Mouse (Mus musculus): ENCODE measurements around the gene Bag6.

The Bag6 gene

GRCm38 (mm10) chr17:35147922-35148639 lies 13.1 kb downstream of the Bag6 start:
- no peak for DNase-seq

DNA sequence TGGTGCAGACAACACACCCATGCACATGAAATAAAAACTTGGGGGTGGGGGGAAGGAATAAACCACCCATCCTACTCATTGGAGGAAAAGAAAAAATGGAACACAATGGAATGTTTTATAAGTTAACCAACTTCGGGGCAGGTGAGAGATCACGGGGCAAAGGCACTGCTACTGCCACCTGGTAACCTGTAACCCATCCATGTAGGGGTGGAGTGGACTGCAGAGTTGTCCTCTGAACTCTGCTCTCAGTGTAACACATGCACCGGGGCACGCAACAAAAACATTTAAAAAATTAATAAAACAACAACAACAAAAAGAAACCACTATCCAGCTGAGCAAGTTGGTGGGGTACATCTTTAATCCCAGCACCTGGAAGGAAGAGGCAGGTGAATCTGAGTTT lies 17.1 kb downstream of the Bag6 start:
- no peak for DNase-seq

- DNase-seq = no peak
Observed at GRCm38 (mm10) chr17:35153077-35153476, 18.1 kb downstream of the Bag6 start.

- no peak for DNase-seq
Observed at GRCm38 (mm10) chr17:35153931-35154330, 19.0 kb downstream of the Bag6 start.

- DNase-seq = no peak
Observed at GRCm38 (mm10) chr17:35154616-35155015, 19.6 kb downstream of the Bag6 start.

DNA sequence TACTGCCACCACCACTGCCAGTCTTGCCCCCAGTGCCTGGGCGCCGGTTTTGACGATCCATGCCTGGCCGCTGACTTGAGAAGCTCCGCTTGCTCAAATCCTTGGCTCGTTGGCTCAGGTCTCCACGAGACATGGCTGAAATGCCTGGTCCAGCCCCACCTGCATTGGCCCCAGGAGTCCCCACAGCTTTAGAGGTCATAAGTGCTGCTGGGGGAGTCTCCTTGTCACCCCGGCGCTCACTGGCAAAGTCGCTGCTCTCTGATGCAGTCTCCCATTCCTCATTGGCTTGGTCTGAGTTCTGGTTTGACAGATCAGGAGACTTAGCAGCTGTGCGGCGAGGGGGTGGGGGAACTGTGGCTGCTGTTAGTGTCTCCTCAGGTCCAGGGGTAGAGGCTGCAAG lies 20.5 kb downstream of the Bag6 start:
- no peak for DNase-seq

DNA sequence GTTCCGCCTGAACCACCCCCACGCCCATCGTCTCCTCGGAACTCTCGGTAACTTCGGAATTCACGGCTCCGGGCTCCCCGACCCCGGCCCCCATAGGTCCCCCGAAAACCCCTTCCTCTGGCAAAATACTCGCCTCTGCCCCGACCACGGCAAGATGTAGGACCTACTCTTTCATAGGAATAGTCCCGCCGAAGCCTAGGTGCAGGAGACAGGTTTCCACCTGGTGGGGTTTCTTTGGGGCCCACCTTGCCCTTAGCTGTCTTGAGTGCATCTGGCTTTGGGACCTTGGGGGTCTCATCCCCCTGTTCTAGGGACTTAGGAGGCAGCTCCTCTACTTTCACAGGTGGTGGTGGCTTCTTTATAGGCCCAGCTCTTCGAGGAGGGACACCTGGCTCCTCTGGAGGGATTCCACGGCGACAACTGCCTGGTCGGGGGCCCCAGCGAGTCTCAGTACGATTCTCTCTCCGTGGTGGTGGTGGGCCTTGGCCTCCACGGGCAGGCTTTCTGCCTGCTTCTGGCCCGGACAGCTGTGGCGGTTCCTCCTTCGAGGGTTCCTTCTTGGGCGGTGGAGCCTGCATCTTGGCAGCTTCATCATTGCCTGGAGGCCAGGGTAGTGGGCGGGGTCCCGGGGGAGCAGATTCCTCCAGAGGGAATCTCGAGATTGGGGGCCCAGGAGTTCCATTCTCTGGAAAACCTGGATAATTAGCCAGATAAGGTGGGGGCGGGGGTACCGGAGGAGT lies 21.7 kb downstream of the Bag6 start:
- DNase-seq = no peak

DNA sequence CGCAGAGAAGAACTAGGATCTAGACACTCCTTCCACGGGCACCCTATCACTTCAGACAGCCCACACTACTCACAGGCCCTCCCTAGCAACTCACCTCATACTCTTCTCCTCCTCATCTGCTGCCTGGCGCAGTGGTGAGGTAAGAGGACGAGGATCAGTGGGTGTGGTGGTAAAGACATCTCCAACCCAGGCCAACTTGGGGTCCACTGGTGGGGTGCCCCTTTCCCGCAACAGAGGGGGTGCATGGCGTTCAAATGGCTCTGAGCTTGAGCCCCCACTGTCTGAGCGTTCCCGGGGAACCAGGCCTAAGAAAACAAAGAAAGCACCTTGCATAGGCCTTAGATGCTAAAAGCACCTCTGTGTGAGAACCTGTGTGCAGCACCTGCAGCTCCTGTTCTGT lies 22.3 kb downstream of the Bag6 start:
- no peak for DNase-seq

GRCm38 (mm10) chr17:35157661-35158175 lies 22.7 kb downstream of the Bag6 start:
- no peak for DNase-seq

DNA sequence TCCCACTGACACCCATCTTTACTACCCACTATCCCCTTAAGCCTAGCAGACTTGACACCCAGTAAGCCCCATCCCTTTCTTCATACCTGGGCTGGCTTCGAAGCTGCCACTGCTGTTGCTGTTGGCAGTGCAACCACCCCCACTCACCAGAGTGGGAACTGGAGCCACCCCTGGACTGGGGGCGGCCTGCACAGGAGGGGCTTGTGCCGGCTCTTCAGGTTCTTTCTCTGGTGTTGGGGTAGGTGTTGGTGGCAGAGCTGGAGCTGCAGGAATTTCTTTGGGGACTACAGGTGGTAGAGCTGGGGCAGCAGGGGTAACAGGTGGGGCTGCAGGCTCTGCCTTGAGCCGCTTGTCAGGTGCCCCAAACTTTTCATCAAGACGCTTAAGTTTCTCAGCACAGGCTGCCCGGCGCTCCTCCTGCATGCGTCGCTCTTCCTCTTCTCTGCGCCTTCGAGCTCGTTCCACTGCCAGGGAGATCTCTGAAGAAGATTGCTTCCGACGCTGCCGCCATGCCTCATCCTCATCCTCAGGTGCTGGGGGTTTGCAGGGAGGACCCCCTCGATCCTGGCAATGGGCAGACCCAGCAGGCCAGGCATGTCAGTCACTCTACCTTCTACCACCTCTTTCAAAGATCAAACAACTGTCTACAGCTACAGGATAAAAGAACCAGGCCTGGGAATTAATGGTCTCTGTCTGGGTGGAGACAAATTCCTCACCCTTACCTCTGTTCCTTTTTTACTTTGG lies 24.0 kb downstream of the Bag6 start:
- no peak for DNase-seq

GRCm38 (mm10) chr17:35159638-35160037 lies 24.7 kb downstream of the Bag6 start:
- DNase-seq = no peak

DNA sequence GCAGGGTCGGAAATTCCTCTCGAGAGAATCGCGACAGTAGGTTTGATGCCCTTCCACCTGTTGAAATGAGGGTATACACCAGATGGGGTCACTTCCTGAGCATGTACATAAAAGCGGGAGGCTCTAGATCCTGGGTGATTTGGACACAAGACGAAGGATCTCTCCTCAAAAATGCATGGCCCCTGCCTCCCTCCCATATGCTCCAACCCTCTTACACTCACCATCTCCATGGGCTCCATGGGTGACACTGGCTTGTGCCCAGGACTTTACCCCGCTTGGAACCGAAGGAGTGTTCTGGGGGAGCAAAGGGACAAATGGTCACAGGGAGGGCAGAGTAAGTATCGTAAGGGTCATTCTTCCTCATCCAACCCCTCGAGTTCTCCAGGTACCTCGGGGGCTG lies 26.4 kb downstream of the Bag6 start:
- DNase-seq = no peak

DNA sequence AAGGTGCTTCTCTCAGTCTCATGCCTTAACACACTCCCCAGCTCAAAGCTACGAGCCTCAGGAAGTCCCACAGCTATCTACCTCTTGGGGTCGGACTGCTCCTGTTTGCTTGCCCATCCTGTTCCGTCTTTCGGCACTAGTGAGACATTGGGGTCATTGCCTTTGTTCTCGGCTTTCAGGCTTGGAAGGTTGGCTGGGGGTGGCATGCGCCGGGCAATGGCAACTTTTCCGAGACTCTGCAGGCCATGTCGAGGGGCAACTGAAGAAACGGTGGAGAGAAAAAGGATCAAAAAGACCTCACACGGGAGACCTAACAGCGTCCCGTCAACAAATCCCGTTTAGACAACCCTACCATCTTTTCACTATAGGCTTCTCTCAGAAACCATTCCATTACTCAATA lies 27.1 kb downstream of the Bag6 start:
- no peak for DNase-seq

- DNase-seq = no peak
Observed at GRCm38 (mm10) chr17:35162730-35163129, 27.8 kb downstream of the Bag6 start.

DNA sequence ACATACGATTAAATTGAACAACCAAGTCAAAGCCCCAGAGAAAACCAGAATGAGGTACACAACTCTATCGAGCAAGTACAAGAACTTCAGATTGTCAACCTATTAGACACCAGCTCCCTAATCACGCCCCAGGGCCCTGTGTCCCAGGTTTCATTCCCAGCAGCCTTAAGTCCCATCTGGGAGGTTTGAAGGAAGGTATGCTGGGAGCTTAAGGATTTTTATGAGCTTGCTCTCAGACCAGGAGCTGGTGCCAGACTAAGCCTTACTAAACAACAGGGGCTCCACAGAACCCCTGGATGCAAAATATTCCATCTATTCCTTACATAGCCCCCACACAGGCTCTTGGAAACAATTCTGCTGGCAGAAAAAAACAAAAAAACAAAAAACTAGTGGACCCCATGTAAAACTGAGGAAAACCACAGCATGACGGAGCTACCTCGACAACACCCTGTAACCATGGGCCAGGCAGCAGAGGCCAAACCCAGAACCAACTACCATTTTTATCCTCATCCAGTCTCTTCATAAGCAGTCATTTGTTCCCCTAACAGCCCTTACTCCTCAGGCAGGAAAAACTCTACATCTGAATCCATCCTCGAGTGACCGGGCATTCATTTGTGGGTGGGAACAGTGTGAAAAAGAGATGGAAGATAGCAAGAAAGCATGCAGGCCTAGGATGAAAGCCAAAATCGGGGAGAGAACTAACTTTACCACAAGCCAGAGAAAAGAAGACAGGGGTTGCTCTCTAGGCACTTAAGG lies 28.5 kb downstream of the Bag6 start:
- DNase-seq = no peak

DNA sequence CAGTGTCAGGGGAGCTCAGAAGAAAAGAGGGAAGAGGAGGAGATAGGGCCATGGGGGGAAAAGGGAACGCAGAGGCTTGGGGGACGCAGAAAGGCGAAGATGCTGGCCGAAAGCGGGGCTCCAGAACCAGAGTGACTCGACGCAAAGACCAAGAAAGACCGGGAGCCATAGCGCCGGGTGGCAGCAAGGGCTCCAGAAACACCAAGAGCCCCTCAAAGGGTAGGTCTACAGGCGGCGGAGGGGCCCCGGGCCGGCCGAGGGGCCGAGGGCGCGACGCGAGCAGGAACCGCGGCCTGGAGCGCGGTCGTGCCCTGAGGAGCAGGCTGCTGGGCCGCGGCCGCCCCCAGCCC lies 29.2 kb downstream of the Bag6 start:
- DNase-seq = peak; percentile 30

DNA sequence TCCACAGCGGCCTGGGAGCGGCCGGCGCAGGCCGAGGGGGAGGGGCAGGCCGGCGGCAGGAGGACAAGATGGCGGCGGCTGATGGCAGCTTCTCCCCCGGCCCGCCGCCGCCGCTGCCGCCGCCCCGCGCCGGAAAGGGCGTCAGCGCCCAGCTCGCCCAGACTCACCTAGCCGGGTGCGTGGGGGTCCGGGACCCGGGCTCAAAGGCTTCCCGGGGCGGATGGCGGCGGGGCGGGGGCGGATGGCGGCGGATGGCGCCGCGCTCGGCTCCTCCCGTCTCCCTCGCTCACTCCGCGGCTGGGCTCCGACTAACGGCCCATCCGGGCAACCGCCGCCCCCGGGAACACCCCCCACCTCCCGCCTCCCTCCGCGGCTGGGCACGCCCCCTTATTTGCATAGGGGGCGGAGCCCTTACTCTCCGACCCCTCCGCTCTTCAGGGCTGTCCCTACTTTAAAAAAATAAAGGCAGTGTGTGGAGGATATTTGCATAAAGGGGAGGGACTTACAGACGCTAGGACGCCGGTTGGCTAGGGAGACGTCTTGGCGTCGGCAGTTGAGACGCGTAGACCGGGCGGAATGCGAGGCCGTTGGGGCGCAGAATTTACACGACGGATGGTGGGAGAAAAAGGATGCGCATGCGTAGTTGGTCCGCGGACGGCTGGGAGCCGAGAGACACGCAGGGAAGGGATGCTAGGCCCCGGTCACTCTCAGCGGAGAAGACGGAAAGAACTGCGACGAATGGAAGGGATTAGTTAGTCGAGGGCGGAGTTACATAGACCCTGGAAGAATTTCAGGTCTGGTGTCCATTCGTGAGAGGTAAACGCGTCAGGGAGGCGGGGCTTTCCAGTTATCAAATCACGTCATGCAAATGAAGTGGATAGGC lies 29.8 kb downstream of the Bag6 start, which contains the start of gene Prrc2a:
Gene Prrc2a, minus strand, starts transcription at position 330 of the 883 bp plus-strand sequence.
- DNase-seq = peak; percentile 97

GRCm38 (mm10) chr17:35165451-35166155 lies 30.6 kb downstream of the Bag6 start:
- no peak for DNase-seq

DNA sequence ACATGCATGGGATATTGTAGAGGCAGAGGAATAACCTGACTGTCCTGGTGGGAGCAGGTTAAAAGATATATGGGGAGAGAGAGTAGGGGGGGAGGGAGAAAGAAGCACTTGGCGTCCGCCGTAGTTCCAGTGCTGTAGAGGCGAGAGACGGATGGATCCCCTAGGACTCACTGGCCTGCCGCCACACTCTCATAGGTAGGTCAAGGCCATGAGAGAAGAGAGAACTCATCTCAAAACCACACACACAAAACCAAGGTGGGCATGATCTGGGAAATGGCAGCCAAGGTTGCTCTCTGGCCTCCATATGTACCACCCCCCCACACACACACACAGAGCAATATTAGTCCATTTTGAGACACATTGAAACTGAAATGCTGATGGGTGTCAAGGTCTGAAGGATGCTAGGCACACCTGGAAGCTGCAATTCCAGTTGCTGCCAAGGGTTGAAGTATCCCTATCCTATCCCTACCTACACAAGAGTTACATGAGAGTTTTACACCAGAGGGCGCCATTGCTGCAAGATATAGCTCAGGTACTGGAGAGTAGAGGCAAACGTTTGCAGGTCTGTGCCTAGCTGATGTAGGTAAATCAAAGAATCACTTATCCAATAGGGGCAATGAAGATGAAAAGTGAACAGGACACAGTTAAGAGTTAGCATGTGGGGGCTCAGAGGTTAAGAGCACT lies 31.5 kb downstream of the Bag6 start:
- peak; percentile 65 for DNase-seq

- DNase-seq = no peak
Observed at GRCm38 (mm10) chr17:35167794-35168193, 32.8 kb downstream of the Bag6 start.
